Mouse (Mus musculus): ENCODE results near the gene Ulk1.
A peak's percentile ranks its signal among the peaks of the same experiment; 100 is the strongest.
"Not testable (repeated sequence)": the region's sequence is repeated elsewhere in the genome, so short reads cannot be mapped to it uniquely, and the experiment has no call there.

Ulk1 gene

DNA sequence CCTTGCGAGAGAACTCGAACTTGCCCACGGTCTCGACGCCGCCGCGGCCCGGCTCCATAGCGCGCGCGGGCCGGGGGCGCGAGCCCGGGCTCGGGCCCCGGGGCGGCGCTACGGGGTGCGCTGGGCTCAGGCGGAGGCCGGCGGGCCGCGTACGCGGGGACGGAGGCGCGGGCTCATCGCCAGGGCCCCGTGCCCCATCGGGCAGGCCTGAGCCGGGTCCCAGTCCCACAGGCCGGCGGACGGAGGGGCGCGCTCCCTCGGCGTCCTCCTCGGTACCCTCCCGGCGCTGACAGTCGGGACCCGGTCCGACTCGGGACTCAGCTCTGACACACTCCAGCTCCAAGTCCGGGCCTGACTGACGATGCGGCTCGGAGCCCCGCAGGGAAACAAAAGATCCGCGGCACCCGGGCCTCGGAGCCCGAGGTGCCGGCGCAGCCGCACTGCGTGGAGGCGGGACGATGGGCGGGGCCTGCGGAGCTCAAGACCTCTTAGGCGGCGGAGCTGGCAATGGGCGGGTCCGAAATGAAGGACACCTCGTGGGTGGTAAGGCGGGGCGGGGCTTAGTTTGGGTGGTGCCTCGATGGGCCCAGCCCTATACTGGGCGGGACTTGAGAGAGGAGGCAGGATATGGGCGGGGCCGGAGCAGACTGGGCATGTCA lies at the start of gene Ulk1:
Ulk1 (minus strand) TSS at position 431 of the 659 bp plus-strand sequence.
- peak; percentile 99 for DNase-seq (ENCODE audit: low read depth, low spot score)

DNA sequence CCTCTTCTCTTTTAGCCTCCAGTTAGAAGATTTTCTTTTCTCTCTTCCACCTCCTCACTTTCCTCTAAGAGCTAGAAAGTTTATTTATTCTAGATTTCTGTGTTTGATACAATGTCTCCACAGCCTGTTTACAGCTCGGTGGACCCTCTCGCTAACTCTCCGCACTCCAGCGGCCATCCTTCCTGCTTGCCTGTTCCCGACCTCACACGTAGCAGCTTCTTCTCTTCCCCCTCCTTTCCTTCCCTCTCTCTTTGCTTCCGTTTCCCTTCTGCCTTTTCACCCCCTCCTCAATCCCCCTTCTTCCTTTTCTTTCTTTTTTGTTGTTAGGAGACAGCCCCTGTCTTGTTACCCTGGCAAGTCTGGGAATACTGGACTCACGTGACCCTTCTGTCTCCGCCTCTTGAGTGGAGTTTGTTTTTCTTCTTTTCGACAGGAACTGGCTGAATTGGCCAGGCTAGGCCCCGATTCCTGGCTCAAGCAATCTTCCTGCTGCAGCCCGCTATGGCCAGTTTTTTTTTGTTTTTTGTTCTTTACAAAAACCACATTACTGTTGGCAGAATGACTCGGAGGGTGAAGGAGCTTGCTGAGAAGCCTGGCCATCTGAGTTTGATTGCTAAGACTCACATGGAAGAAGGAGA lies 49.2 kb upstream of the Ulk1 start:
- DNase-seq (ENCODE audit: low read depth, low spot score) = peak; percentile 66

DNA sequence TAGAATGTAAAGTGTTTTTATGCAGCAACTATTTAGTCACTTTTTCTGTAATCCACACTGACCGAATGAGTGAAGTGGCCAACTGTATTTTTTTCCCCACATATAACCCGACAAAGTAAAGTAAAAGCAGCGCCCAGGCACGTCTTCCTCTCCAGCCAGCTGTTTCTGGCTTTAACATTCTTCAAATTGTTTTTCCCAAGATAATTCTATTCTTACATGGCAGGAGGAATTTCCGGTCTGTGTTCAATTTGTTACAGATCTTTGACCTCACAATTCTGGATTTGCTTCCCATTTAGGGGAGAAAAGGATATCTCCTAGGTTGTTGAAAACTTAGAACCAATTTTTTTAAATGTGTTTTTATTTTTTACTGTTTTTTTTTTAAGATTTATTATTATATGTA lies 47.2 kb upstream of the Ulk1 start:
- no peak for DNase-seq (ENCODE audit: low read depth, low spot score)

DNA sequence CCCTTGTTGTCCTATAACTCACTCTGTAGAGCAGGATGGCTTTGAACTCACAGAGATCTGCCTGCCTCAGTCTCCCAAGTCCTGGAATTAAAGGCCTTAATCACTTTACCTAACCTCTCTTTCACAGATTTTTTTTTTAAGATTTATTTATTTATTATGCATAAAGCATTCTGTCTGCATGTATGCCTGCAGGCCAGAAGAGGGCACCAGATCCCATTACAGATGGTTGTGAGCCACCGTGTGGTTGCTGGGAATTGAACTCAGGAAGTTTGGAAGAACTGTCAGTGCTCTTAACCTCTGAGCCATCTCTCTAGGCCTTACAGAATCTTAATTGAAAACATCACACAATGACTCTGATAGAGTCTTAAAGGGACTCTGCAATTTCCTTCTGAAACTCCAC lies 43.1 kb upstream of the Ulk1 start:
- DNase-seq (ENCODE audit: low read depth, low spot score) = no peak

DNA sequence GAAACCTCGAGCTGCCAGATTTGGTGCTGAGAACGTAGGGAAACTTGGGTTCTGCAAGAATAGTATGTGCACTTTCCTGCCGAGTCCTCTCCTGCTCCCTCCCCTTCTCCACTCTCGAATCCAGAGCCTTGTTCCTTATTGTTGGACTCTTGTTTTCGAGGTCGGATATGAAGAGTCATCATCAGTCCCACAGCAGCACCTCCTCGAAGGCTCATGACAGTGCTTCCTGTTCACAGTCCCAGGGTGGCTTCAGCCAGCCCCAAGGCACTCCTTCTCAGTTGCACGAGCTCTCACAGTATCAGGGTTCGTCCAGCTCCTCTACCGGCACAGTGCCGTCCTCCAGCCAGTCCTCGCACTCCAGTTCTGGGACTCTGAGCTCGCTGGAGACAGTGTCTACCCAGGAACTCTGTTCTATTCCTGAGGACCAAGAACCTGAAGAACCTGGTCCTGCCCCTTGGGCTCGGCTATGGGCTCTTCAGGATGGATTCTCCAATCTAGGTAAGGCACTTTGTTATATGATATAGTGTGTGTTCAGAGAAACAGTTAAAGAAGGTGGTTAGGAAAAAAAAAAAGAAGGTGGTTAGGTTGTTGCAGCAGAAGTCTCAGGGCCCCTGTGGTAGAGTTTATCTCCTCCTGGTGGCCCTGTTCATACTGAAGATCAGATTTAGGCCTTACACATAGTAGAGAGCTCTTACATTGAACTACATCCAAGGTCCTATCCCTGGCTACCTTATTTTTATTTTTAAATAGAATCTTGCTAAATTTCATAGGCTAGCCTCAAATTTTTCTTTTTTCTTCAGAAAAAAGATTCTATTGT lies 31.4 kb upstream of the Ulk1 start:
- DNase-seq (ENCODE audit: low read depth, low spot score) = no peak

DNA sequence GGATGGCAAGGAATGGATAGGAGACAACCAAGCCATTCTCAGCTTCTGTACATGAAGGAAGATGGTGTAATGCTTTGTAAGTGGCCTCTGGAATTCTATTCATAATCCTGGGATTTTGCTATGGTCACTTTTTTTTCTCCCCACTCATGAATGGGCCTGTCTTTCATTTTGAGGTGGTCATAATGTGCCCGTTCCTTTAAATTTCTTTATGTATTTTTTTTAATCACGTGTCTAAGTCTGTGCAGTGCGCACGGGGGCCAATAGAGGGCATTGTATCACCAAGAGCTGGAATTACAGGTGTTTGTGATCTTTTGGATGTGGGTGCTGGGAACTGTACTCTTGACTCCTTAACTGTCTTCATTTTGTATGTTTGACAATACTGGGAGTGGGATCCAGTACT lies 30.6 kb upstream of the Ulk1 start:
- no peak for DNase-seq (ENCODE audit: low read depth, low spot score)

DNA sequence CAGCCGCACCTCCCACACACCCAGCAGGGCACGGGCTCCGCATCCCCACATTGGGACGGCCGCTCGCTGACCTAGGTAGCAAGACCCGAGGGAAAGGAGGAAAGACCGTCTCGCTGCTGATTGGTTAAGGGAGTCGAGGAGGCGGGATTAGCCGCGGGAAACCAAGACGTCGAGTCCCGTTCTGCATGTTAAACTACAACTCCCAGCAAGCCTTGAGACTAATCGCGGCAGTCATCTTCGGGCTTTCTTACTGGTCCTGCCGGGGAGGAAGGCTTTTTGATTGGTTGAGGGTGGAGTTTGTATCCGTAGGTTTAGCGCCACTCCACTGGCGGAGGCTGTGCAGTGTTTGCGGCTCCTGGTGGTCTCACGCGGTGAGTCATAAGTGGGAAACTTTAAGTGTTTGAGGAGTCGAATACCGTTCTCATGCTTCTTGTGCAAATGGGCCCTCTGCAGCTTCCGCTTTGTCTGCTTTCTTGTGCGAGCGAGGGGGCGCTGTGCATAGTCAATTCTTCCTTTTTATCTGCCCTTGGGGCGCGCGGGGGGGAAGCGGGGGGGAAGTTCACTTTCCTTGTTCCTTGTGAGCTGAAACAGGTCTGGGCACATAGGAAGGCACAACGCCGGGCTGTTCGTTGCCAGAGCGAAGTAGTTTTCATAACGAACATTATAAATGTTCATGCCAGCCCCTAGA lies 29.9 kb upstream of the Ulk1 start, which contains the start of the genes Hscb and Chek2:
Hscb (minus strand) TSS at position 100 of the 688 bp plus-strand sequence.
Chek2 (plus strand) TSS at position 302 of the 688 bp plus-strand sequence.
- DNase-seq (ENCODE audit: low read depth, low spot score) = peak; percentile 98

DNA sequence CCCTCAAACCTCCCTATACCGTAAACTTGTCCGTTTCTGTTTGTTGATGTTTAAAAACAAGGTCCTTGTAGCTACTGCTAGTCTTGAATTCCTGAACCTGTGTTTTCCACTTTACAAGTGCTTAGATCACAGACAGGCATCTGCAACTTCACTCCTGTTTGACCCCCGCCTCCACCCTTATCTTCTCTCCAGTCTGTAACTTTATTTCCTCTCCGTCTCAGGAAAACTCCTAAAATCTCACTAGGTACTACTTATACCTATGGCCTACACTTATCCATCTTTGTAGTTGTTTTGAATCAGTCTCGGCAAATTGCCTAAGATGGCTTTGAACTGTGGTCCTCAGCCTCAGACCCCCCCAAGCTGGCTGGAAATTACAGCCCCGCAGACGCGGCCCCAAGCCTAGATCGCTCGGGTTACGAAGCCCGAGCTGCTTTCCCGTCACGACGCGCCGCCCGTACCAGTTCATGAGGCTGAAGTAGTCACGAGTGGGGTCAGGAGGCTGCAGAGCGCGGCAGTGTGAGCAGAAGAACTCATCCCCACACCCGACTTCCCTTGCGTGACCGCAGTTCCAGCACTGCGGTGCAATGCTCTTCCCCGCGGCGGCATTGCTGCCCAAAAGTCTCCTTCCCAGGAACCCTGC lies 29.3 kb upstream of the Ulk1 start:
- no peak for DNase-seq (ENCODE audit: low read depth, low spot score)

DNA sequence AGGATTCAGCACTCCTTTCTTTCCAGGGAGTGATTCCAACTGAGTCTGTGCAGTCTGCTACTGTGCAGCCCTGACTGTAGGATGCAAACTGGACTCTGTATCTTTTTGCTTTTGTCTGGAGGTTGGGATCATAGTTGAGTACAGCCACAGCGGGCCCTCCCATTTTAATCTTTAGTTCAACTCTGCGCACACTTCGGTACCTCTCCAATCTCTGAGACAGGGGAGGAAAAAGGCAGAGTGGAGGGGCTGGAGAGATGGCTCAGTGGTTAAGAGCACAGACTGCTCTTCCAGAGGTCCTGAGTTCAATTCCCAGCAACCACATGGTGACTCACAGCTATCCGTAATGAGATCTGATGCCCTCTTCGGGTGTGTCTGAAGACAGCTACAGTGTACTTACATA lies 28.1 kb upstream of the Ulk1 start:
- DNase-seq (ENCODE audit: low read depth, low spot score) = not testable (repeated sequence)

DNA sequence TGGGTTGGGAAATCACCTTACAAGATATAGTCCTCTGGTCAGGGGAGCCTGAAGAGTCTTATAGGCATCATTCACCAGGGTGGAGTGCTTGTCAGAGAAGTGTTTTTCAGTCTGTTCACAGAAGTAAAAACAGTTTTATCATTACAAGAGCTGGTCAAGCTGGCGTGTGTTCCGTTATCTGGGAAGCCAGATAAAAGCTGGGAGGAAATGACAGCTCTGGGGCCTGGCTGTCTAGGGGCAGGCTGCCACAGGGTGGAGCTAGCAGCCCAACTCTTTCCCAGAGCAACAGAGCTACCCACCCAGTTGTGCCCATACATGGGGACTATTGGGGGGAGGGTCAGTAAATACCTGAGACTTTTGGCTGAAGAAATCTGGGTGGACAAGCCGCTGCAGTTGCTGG lies 26.1 kb upstream of the Ulk1 start:
- DNase-seq (ENCODE audit: low read depth, low spot score) = no peak

DNA sequence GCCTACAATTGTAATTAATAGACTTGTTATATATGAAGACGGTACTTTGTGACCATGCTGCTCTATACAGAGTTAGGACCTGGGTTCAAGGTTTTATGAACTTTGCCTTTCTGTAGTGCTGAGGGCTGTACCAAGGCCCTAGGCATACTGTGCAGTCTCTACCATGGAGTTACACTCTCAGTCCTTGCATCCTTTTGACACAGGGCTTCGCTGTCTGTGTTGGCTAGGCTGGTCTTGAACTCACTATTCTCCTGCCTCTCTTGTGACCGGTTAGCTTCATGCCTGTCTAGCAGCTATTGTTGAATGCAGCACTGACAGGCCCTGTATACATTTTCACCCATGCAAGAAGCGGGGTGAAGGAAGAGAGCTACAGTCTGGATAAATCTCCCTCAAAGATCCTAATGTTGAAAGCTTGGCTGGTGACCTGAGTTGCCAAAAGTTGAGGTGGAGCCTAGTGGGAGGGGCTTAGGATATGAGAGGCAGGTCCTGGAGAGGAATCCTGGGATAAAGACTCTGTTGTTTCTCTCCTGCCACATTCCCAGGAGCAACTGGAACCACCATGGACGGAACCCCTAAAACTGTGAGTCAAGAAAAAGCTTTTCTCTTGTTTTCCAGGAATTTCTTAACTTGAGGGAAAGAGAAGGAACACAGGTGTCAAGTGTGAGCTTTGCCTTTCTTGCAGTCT lies 21.3 kb upstream of the Ulk1 start:
- DNase-seq (ENCODE audit: low read depth, low spot score) = no peak

DNA sequence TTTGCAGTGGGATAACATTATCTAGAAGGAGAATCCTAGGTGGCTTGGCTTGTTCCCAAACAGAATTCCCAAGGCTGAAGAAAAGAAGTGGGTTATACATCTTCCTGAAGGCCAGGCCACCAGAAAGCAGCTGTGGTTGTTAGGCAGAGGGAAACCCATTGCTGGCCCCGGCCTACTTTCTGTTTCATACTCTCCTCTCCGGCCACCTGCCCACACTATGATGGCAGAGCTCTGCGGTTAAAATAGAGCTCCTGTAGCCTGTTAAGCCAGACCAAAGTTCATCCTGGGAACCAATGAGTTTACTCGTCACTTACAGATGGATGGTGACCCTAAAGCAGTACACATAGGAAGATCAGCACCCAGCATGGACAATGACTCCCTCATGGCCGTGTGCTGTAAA lies 17.7 kb upstream of the Ulk1 start:
- DNase-seq (ENCODE audit: low read depth, low spot score) = no peak

DNA sequence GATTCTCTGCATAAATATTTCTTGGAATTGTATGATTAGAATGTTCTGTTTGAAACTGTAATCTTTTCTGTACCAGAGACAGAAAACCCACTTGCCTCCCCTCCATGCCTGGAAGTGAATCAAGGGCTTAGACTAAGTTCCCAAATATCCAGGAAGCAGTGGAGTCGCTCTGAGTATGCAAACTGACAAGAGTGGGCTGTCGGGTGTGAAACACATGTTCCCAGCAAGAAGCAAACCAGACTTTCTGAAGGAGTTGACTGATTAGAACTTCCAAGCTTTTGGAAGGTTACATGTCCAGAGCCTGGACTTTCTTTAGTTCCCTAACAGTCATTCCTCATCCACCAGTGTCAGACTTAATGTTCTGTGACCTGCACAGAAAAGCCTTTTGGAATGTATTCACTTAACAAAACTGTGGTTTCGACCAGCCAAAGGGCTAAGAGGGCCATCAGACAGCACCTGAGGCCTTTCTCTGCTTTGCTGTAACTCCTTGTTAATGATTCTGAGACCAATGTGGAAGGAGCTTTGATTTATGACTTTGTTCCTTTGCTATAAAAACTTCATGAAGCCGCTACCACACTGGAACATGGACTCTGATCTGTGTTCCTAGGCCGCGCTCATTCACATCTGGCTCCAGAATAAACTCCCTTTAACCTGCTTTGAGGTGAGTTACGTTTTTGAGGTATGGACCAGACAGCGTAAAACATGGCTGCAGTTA lies 17.0 kb upstream of the Ulk1 start:
- no peak for DNase-seq (ENCODE audit: low read depth, low spot score)

DNA sequence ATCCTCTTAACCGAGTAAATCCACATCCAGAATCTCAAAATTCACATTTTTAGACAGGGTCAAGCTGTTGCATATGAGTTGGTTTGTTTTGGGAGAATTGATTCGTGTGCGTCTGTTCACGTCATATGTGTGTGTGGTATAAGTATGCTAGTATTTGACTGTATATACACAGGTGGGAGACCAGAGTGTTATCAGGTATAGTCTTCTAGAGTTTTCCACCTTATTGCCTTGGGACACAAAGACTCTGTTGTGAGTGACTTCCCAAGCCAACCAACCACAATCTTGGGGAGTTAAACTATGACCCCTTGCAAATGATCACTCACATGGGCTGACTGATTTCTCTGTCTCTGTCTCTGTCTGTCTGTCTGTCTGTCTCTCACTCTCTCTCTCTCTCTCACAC lies 14.5 kb upstream of the Ulk1 start:
- DNase-seq (ENCODE audit: low read depth, low spot score) = no peak

DNA sequence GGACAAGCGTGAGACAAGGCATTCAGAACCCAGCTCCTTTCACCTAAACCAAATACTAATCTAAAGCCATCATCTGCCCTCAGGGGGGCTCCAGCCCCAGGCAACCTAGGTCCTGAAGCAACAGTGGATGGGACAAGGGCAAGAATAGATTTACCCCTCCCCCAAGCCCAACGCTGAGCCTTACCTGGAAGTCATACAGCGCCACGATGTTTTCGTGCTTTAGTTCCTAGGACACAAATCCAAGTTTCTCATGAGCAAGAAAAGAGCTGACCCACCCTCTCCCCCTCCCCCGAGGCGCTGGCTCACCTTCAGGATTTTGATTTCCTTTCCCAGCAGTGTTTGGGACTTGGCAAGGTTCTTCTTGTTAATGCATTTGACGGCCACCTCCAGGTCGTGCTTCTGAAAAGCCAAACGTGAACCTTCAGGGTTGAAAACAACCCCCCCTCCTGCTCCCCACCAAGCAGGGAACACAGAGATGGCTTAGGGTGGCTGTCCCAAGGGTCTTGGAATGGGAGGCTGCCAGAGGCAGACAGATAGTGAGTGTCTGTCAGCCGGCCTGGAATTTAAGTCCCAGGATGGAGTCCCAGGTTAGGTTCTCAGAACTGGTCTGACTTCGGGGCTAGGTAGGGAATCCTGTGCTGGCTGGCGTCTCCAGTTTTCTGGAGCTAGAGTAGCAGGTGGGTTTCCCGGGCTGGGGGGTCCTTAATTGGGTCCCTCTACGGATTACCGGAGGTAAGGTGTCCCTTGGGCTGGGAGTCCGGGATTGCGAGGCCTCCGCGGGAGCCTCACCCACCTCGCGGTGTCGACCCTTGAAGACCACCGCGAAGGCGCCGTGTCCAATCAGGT lies 853 bp downstream of the Ulk1 start:
- no peak for DNase-seq (ENCODE audit: low read depth, low spot score)

DNA sequence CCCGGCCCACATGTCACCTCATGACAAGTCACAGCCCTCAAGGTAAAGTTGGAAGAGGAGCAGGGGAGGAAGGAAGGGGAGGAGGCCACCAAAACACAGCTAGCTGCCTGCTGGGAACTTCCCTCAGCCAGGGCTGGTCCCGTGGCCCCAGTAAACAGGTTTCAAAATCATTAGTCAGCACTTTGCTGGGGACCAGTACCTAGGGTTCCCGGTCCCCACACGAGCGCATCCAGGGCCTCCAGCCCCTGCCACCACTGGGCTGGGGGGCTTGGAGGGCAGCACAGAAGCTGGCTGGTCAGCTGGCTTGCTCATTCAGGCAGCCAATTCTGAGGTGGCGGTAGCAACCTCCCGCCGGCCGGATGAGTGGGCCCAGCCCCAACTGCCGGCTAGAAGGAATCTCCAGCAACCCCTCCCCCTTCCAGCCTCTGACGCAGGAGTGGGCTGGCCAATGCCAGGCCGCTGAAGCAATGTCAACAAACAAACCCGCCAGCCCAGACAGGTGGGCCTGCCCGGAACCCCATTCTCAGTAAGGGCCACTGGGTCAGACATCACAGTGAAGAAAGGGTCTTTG lies 1.8 kb downstream of the Ulk1 start:
- DNase-seq (ENCODE audit: low read depth, low spot score) = peak; percentile 82

DNA sequence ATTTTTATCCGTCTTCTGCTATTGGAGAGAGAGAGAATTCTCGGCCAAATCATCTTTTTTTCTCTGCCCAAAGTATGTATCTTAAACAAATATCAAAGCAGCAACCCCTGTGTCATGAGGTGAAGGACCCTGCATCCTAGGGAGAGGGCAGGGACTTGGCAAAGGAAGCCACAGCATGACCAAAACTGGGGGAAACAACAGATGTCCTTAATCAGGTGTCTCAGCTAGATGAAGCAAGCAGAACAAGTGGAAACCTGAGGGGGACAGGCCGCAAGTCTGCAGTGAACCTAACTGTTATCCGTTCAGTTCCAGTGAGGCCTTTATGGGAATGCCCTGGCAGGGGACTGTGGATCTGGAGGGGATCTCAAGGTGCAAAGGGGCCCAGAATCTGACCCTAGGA lies 2.4 kb downstream of the Ulk1 start:
- no peak for DNase-seq (ENCODE audit: low read depth, low spot score)

DNA sequence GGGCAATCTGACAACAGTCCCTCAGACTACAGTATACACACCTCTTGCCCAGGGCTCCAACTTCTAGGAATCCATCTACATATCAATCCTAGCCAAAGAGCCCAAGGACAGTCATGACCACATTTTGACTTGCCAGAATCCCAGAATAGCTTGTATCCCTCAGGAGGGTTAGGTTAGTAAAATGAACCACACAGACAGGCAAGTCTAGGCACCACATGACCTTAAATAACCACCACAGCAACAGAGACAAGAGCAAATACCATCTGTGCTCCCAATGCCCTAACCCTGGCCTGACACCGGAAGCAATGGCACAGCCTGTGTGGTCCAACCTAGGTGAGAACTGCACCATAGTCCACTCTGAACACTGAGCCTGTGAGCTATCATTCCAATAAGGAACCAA lies 3.2 kb downstream of the Ulk1 start:
- DNase-seq (ENCODE audit: low read depth, low spot score) = peak; percentile 69

DNA sequence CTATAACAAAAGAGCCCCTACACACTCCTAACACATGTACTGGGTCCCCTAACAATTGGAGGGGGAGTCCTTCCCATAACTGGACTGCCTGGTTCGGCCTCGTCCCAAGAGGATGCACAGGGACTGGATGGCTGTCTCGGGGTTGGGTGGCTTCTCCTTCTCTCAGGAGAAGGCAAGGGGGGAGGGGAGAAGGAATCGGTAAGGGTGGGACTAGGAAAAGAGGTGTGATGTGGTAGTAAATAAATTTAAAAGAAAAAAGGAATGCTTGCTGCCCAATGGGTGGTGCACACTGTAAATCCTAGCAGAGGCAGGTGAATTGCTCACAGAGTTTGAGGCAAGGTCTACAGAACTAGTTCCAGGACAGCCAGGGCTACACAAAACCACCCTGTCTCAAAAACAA lies 3.7 kb downstream of the Ulk1 start:
- DNase-seq (ENCODE audit: low read depth, low spot score) = no peak
